Mouse (Mus musculus) midbrain, embryonic 15.5 days (tissue): Measurements from ENCODE around the gene Nde1. TPM values are rescaled to one million over a fixed set of nuclear protein-coding genes. Genes with fewer than 3 reads are reported as not detected.

Source experiments
- ATAC-seq: fragments of 200-750 bp; cut with Nextera tagmentation; replicated peaks from 2 replicates; pipeline ENCODE4 v1.8.0; 2017; ENCODE audit warnings: moderate TSS enrichment
- H3K27ac ChIP-seq: fragments of 300-500 bp; sonication (generic); 2 replicates; pipeline ENCODE4 v1.5.1; 2015; ENCODE audit warnings: mild to moderate bottlenecking, inconsistent platforms
- H3K27me3 ChIP-seq: fragments of 300-500 bp; sonication (generic); replicated peaks from 2 replicates; pipeline ENCODE4 v1.6.1; 2015; ENCODE audit warnings: inconsistent platforms
- H3K36me3 ChIP-seq: fragments of 300-500 bp; sonication (generic); replicated peaks from 2 replicates; pipeline ENCODE4 v1.6.1; 2015; ENCODE audit warnings: inconsistent platforms
- H3K4me1 ChIP-seq: fragments of 300-500 bp; sonication (generic); 2 replicates; pipeline ENCODE4 v1.6.1; 2015; ENCODE audit warnings: inconsistent platforms
- H3K4me2 ChIP-seq: fragments of 300-500 bp; sonication (generic); 2 replicates; pipeline ENCODE4 v1.6.1; 2015; ENCODE audit warnings: inconsistent platforms, mild to moderate bottlenecking, moderate library complexity
- H3K4me3 ChIP-seq: fragments of 300-500 bp; sonication (generic); 2 replicates; pipeline ENCODE4 v1.5.1; 2015; ENCODE audit warnings: mild to moderate bottlenecking, inconsistent platforms
- H3K9ac ChIP-seq: fragments of 300-500 bp; sonication (generic); 2 replicates; pipeline ENCODE4 v1.6.1; 2015; ENCODE audit warnings: mild to moderate bottlenecking, inconsistent platforms
- H3K9me3 ChIP-seq: fragments of 300-500 bp; sonication (generic); 2 replicates; pipeline ENCODE4 v1.6.1; 2016; ENCODE audit warnings: inconsistent platforms
- WGBS: fragments of 180-500 bp; shearing (Covaris S2); methylation state at CpG from one replicate; pipeline ENCODE4 v1.1.7; 2015; ENCODE audit warnings: mixed read lengths; 5-methylcytosine and 5-hydroxymethylcytosine counted together
- polyA plus RNA-seq: library from polyadenylated mRNA; unstranded; fragments of >200 nt; fragmentation: Nextera tagmentation; extraction: Ambion mirVana; gene quantifications from 2 replicates; pipeline ENCODE4 v1.2.1, GENCODE M21; 2015

The Nde1 gene
- polyA plus RNA-seq: 23.7 and 27.5 TPM in 2 replicates

- H3K4me2 ChIP-seq: peak within 1 kb of the TSS; percentile 70
- H3K9me3 ChIP-seq: no peaks in the 10 kb centered on the region
- H3K4me3 ChIP-seq: peak within 1 kb of the TSS; percentile 63
- peak within 1 kb of the TSS; percentile 42; the same call in 1 of the 2 replicates for H3K27ac ChIP-seq
- no peaks in the 10 kb centered on the region for H3K36me3 ChIP-seq
- peak within 1 kb of the TSS; percentile 44 for H3K9ac ChIP-seq
- under 1% methylated on average over 43 of the region's 43 CpGs for WGBS
- H3K4me1 ChIP-seq: peaks cover 20% of the 10 kb centered on the region
- H3K27me3 ChIP-seq: no peaks in the 10 kb centered on the region
- peak; percentile 51 for ATAC-seq
Measured at GRCm38 (mm10) chr16:14162988-14163416, at the start of gene Nde1, which contains the start of gene Marf1. TSS of gene Nde1 (plus strand) at chr16:14163275. TSS of gene Marf1 (minus strand) at chr16:14163351.

- no peak overlapping the region for H3K27ac ChIP-seq
- H3K4me3 ChIP-seq: no peak overlapping the region
- ATAC-seq: no peak
- H3K36me3 ChIP-seq: peaks cover 37% of the 10 kb centered on the region
- 92% methylated on average over 2 of the region's 2 CpGs for WGBS
- H3K9ac ChIP-seq: no peak overlapping the region
- no peaks in the 10 kb centered on the region for H3K27me3 ChIP-seq
- no peaks in the 10 kb centered on the region for H3K9me3 ChIP-seq
- H3K4me2 ChIP-seq: no peak overlapping the region
- H3K4me1 ChIP-seq: no peaks in the 10 kb centered on the region
Measured at GRCm38 (mm10) chr16:14117299-14117698, 45.8 kb upstream of the Nde1 start.

- 89% methylated on average over 5 of the region's 5 CpGs for WGBS
- no peak overlapping the region for H3K27ac ChIP-seq
- H3K9me3 ChIP-seq: no peaks in the 10 kb centered on the region
- H3K9ac ChIP-seq: no peak overlapping the region
- H3K36me3 ChIP-seq: peaks cover 59% of the 10 kb centered on the region
- no peak overlapping the region for H3K4me3 ChIP-seq
- H3K4me2 ChIP-seq: no peak overlapping the region
- no peak for ATAC-seq
- H3K27me3 ChIP-seq: no peaks in the 10 kb centered on the region
- H3K4me1 ChIP-seq: no peaks in the 10 kb centered on the region
Measured at GRCm38 (mm10) chr16:14120941-14121340, 42.1 kb upstream of the Nde1 start.

GRCm38 (mm10) chr16:14121563-14121962 lies 41.5 kb upstream of the Nde1 start:
- no peaks in the 10 kb centered on the region for H3K4me1 ChIP-seq
- no peaks in the 10 kb centered on the region for H3K27me3 ChIP-seq
- H3K9ac ChIP-seq: no peak overlapping the region
- no peak for ATAC-seq
- H3K4me3 ChIP-seq: no peak overlapping the region
- H3K27ac ChIP-seq: no peak overlapping the region
- 96% methylated on average over 7 of the region's 7 CpGs for WGBS
- no peaks in the 10 kb centered on the region for H3K9me3 ChIP-seq
- no peak overlapping the region for H3K4me2 ChIP-seq
- H3K36me3 ChIP-seq: peaks cover 61% of the 10 kb centered on the region

GRCm38 (mm10) chr16:14122586-14122985 lies 40.5 kb upstream of the Nde1 start:
- peaks cover 58% of the 10 kb centered on the region for H3K36me3 ChIP-seq
- H3K4me2 ChIP-seq: no peak overlapping the region
- no peaks in the 10 kb centered on the region for H3K4me1 ChIP-seq
- H3K27ac ChIP-seq: no peak overlapping the region
- ATAC-seq: no peak
- H3K27me3 ChIP-seq: no peaks in the 10 kb centered on the region
- H3K4me3 ChIP-seq: no peak overlapping the region
- no peaks in the 10 kb centered on the region for H3K9me3 ChIP-seq
- no peak overlapping the region for H3K9ac ChIP-seq

- peaks cover 58% of the 10 kb centered on the region for H3K36me3 ChIP-seq
- H3K27ac ChIP-seq: no peak overlapping the region
- H3K4me2 ChIP-seq: no peak overlapping the region
- H3K27me3 ChIP-seq: no peaks in the 10 kb centered on the region
- no peak for ATAC-seq
- H3K9ac ChIP-seq: no peak overlapping the region
- H3K4me3 ChIP-seq: no peak overlapping the region
- no peaks in the 10 kb centered on the region for H3K9me3 ChIP-seq
- no peaks in the 10 kb centered on the region for H3K4me1 ChIP-seq
- WGBS: 90% methylated on average over 2 of the region's 2 CpGs
Measured at GRCm38 (mm10) chr16:14123901-14124300, 39.2 kb upstream of the Nde1 start.

- no peak for ATAC-seq
- H3K9ac ChIP-seq: no peak overlapping the region
- no peaks in the 10 kb centered on the region for H3K9me3 ChIP-seq
- WGBS: 92% methylated on average over 7 of the region's 7 CpGs
- H3K4me2 ChIP-seq: no peak overlapping the region
- H3K4me1 ChIP-seq: no peaks in the 10 kb centered on the region
- H3K36me3 ChIP-seq: peaks cover 61% of the 10 kb centered on the region
- no peak overlapping the region for H3K4me3 ChIP-seq
- no peak overlapping the region for H3K27ac ChIP-seq
- no peaks in the 10 kb centered on the region for H3K27me3 ChIP-seq
Measured at GRCm38 (mm10) chr16:14124709-14125108, 38.4 kb upstream of the Nde1 start.

- WGBS: 97% methylated on average over 1 of the region's 1 CpGs
- Histone ChIP-seq H3K9me3 (no peaks in the 10 kb centered on the region), H3K36me3 (peaks cover 59% of the 10 kb centered on the region), H3K4me3 (no peak overlapping the region), H3K27ac (no peak overlapping the region), H3K4me2 (no peak overlapping the region), H3K4me1 (no peaks in the 10 kb centered on the region), H3K27me3 (no peaks in the 10 kb centered on the region), H3K9ac (no peak overlapping the region)
- no peak for ATAC-seq
Measured at GRCm38 (mm10) chr16:14125253-14125652, 37.8 kb upstream of the Nde1 start.

GRCm38 (mm10) chr16:14128977-14129376 lies 34.1 kb upstream of the Nde1 start:
- ATAC-seq: no peak
- Histone ChIP-seq H3K27ac (no peak overlapping the region), H3K9ac (no peak overlapping the region), H3K4me1 (no peaks in the 10 kb centered on the region), H3K36me3 (peaks cover 53% of the 10 kb centered on the region), H3K27me3 (no peaks in the 10 kb centered on the region), H3K4me3 (no peak overlapping the region), H3K9me3 (no peaks in the 10 kb centered on the region), H3K4me2 (no peak overlapping the region)

GRCm38 (mm10) chr16:14130796-14131195 lies 32.3 kb upstream of the Nde1 start:
- no peak for ATAC-seq
- Histone ChIP-seq H3K9me3 (no peaks in the 10 kb centered on the region), H3K4me3 (no peak overlapping the region), H3K4me1 (no peaks in the 10 kb centered on the region), H3K36me3 (peaks cover 53% of the 10 kb centered on the region), H3K9ac (no peak overlapping the region), H3K4me2 (no peak overlapping the region), H3K27me3 (no peaks in the 10 kb centered on the region), H3K27ac (no peak overlapping the region)
- WGBS: 91% methylated on average over 7 of the region's 7 CpGs

- no peak for ATAC-seq
- Histone ChIP-seq H3K4me1 (no peaks in the 10 kb centered on the region), H3K27me3 (no peaks in the 10 kb centered on the region), H3K4me3 (no peak overlapping the region), H3K27ac (no peak overlapping the region), H3K4me2 (no peak overlapping the region), H3K36me3 (peaks cover 53% of the 10 kb centered on the region), H3K9me3 (no peaks in the 10 kb centered on the region), H3K9ac (no peak overlapping the region)
- WGBS: 83% methylated on average over 3 of the region's 3 CpGs
Measured at GRCm38 (mm10) chr16:14131376-14131775, 31.7 kb upstream of the Nde1 start.

- H3K4me1 ChIP-seq: no peaks in the 10 kb centered on the region
- no peaks in the 10 kb centered on the region for H3K9me3 ChIP-seq
- no peak overlapping the region for H3K27ac ChIP-seq
- no peak overlapping the region for H3K4me3 ChIP-seq
- 91% methylated on average over 5 of the region's 5 CpGs for WGBS
- H3K27me3 ChIP-seq: no peaks in the 10 kb centered on the region
- peaks cover 58% of the 10 kb centered on the region for H3K36me3 ChIP-seq
- no peak overlapping the region for H3K9ac ChIP-seq
- no peak overlapping the region for H3K4me2 ChIP-seq
- ATAC-seq: no peak
Measured at GRCm38 (mm10) chr16:14131838-14132237, 31.2 kb upstream of the Nde1 start.

- Histone ChIP-seq H3K9ac (no peak overlapping the region), H3K9me3 (no peaks in the 10 kb centered on the region), H3K4me2 (no peak overlapping the region), H3K27me3 (no peaks in the 10 kb centered on the region), H3K4me1 (no peaks in the 10 kb centered on the region), H3K4me3 (no peak overlapping the region), H3K36me3 (peaks cover 67% of the 10 kb centered on the region), H3K27ac (no peak overlapping the region)
- 85% methylated on average over 2 of the region's 2 CpGs for WGBS
- no peak for ATAC-seq
Measured at GRCm38 (mm10) chr16:14135014-14135413, 28.1 kb upstream of the Nde1 start.
